Mouse (Mus musculus): ENCODE data around the gene Kcnj6.
"Not testable (repeated sequence)": the region's sequence is repeated elsewhere in the genome, so short reads cannot be mapped to it uniquely, and the experiment has no call there.

Kcnj6 gene

GRCm38 (mm10) chr16:94850393-94850792, 147.1 kb downstream of the Kcnj6 start:
- no peak for DNase-seq (ENCODE audit: low spot score)

- DNase-seq (ENCODE audit: low spot score), result no peak
Observed at GRCm38 (mm10) chr16:94845996-94846395, 151.5 kb downstream of the Kcnj6 start.

- DNase-seq (ENCODE audit: low spot score), result no peak
Observed at GRCm38 (mm10) chr16:94844769-94845168, 152.7 kb downstream of the Kcnj6 start.

GRCm38 (mm10) chr16:94839398-94839797, 158.1 kb downstream of the Kcnj6 start:
- no peak for DNase-seq (ENCODE audit: low spot score)

DNA sequence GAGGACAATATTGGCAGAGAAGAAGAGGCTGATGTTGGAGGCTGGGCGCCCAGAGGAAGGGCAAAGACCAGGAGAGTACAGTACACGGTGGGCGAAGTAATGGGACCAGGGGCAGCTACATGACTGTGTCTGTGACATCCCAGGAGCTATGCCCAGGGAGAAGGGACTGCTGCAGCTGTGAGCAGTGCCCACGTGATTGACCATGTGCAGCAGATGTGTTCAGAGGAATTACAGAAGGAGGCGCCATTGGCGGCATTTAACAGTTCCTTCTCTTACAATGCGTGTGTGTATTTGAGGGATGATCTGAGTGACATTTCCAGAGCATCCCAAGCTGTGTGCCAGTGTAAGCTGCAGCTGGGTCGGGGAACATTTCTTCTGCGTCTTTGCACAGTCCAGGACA, 159.6 kb downstream of the Kcnj6 start:
- DNase-seq (ENCODE audit: low spot score), result no peak

DNA sequence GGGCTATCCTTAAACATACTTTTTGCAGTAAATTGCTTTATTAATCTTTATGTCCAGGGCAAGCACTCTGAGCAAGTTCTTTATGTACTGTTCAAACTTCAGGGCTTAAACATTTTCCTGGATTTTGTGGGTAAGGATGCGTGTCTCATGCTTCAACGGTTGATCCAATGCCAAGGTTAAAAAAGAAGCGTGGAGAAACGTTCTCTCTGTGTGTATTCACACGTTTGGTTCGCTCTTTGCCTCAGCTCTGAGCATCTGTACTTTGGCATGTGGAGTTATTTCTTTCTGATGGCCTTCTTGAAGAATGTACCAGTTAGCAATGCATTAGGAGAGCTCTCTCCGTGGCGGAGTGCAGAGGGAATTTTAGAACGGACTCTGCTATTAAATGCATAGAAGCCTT, 163.0 kb downstream of the Kcnj6 start:
- DNase-seq (ENCODE audit: low spot score), result no peak

DNA sequence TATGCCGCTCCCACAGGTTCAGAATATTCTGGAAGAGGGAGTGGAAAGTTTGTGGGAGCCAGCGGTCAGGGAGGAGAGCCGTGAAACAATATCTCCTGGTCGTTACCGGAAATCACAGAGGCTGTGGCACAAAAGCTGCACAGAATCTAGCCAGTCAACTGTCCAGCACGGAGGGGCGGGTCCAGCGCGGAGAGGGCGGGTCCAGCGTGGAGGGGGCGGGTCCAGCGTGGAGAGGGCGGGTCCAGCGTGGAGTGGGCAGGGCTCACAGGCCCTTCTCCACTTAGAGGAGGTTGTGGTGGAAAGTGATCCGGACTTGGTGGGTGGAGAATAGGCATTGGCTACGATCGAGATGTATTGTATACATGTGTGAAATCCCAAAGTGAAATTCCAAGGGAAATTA, 169.3 kb downstream of the Kcnj6 start:
- DNase-seq (ENCODE audit: low spot score), result no peak

DNA sequence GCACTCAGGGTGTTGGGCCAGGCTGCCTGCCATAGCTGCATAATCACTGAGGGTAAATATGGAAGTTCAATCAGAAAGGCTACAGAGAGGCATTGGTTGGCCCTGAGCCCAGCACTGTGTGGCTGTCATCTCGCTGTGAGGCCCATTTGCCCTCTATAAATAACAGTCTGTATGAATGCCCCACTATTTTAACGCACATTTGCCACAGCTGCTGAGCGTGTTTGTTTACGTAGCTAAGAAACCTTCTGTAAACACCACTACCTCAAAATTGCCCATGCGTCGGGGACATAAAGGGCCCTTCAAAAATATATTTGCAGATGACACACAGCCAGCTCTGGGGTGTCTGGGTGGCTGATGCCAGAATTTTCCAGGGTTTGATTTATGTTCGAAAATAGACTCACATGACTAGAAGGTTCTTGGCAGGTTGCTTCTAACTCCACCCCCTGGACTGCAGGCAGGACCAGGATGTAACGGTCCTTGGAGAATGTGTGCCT, 170.4 kb downstream of the Kcnj6 start:
- DNase-seq (ENCODE audit: low spot score), result no peak

DNA sequence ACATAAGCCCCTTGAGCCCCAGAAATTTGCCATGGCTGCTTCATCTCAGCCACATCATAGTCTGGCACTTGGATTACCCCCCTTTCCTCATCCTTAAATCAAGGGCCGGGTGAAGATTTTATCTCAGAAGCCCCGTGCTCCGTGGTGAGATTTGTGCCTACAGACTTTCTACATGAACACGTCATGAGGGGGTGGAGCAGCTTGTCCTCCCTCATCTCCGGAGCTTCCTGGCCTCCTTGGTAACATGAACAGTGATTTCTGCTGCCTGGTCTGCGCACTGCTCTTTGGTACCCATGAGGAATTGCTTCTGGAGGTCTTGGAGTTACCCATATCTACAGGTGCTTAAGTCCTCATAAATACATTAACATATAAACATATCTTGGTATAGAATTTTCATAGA, 172.2 kb downstream of the Kcnj6 start:
- DNase-seq (ENCODE audit: low spot score), result no peak

DNA sequence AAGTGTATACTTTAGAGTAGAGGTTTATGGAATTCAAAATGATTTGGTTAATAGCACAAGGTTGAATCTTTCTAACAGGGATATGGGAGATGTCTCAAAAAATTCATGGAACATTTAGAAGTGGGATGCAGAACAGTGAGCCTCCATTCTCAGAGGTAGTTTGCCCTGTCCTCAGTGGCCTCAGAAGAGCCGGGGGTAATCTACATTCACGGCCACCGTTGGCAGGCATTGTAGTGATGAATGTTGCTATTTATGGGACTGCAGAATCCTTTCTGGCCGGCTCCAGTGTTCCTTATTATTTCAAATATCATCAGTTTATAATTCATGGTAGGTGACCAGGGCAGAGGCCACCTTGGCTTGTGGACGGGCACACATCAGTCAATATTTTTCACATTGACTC, 174.9 kb downstream of the Kcnj6 start:
- no peak for DNase-seq (ENCODE audit: low spot score)

- no peak for DNase-seq (ENCODE audit: low spot score)
Observed at GRCm38 (mm10) chr16:94821610-94822009, 175.9 kb downstream of the Kcnj6 start.

DNA sequence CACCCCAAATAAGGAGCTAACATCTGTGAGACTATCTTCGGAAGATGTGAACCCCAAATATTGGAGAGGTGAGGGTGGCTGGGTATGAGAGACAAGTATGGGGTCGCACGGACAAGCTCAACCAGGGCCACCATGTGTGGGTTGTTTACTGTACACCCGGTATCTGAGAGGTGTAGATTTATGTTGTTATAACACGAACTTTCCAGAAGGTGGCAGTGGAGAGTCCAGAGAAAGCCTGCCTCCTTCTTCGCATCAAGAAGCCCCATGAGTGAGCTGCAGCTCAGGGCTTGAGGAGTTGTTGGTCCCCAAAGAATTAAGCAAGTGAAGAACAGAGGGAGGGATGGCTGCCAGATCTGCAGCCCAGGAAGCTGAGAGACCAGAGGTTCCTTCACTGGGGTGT, 181.1 kb downstream of the Kcnj6 start:
- DNase-seq (ENCODE audit: low spot score), result no peak

DNA sequence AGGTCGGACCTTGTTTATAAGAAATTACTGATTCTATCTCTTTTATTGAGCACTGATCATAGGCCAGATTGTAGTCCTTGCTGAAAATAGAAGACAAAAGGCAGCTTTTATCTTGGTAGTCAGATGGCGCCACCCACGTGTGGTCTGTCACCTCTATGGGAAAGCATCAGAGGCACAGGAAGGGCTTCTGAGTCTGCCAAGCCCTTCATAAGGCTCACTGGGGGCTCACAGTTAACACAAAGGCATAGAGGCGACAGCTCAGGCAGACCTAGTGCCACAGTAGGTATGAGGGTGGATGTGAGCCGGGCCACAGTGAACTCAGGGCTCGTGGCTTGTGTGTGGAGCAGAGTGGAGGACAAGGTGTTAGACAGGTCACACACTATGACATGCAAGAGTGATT, 181.6 kb downstream of the Kcnj6 start:
- DNase-seq (ENCODE audit: low spot score), result no peak

DNA sequence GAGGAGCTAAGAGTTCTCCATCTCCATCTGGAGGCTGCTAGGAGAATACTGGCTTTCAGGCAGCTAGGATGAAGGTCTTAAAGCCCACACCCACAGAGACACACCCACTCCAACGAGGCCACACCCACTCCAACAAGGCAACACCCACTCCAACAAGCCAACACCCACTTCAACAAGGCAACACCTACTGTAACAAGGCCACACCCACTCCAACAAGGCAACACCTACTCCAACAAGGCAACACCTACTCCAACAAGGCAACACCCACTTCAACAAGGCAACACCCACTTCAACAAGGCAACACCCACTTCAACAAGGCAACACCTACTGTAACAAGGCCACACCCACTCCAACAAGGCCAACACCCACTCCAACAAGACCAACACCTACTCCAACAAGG, 188.2 kb downstream of the Kcnj6 start:
- DNase-seq (ENCODE audit: low spot score), result not testable (repeated sequence)

- no peak for DNase-seq (ENCODE audit: low spot score)
Observed at GRCm38 (mm10) chr16:94798241-94798640, 199.3 kb downstream of the Kcnj6 start.

- DNase-seq (ENCODE audit: low spot score), result no peak
Observed at GRCm38 (mm10) chr16:94797366-94797765, 200.1 kb downstream of the Kcnj6 start.

- DNase-seq (ENCODE audit: low spot score), result no peak
Observed at GRCm38 (mm10) chr16:94793041-94793440, 204.5 kb downstream of the Kcnj6 start.

GRCm38 (mm10) chr16:94789958-94790357, 207.5 kb downstream of the Kcnj6 start:
- peak; percentile 47 for DNase-seq (ENCODE audit: low spot score)

- no peak for DNase-seq (ENCODE audit: low spot score)
Observed at GRCm38 (mm10) chr16:94788716-94789115, 208.8 kb downstream of the Kcnj6 start.

DNA sequence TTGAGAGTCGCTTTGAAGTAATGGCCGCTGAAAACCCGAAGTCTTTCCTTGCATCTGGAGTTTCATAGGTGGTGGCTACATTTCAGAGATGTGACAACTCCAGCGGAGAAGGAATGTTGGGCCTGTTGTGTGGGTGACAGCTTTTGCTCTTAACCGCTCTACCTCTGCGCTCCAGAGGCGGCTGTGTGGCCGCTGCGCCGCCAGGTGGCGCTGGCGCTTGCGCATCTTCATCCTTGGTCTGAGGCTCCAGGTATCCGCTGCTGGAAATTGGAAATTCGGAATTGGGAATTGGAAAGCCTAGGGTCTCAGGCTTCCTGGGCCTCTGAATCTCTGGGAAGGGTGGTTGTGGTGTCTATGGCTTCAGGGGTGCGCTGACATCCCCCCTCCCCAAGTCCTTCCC, 209.3 kb downstream of the Kcnj6 start:
- DNase-seq (ENCODE audit: low spot score), result peak; percentile 80

- DNase-seq (ENCODE audit: low spot score), result no peak
Observed at GRCm38 (mm10) chr16:94785873-94786272, 211.6 kb downstream of the Kcnj6 start.

DNA sequence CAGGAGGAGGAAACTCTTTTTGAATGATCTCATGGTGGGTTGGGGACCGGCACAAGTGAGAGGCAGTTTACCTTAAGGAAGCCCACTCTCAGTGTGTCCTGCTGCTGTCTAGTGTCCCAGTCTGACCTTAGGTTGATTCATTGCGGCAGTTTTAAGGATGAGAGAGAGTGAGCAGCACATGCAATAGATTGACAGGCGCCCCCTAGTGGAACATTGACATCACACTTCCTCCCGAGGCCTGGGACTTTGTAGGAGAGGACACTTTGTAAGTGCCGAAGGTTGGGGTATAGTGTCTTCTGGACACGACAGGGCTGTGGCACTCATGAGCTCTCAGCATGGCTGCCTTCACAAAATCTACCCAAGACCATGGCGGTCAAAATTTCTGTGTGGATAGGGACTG, 213.8 kb downstream of the Kcnj6 start:
- peak; percentile 54 for DNase-seq (ENCODE audit: low spot score)

DNA sequence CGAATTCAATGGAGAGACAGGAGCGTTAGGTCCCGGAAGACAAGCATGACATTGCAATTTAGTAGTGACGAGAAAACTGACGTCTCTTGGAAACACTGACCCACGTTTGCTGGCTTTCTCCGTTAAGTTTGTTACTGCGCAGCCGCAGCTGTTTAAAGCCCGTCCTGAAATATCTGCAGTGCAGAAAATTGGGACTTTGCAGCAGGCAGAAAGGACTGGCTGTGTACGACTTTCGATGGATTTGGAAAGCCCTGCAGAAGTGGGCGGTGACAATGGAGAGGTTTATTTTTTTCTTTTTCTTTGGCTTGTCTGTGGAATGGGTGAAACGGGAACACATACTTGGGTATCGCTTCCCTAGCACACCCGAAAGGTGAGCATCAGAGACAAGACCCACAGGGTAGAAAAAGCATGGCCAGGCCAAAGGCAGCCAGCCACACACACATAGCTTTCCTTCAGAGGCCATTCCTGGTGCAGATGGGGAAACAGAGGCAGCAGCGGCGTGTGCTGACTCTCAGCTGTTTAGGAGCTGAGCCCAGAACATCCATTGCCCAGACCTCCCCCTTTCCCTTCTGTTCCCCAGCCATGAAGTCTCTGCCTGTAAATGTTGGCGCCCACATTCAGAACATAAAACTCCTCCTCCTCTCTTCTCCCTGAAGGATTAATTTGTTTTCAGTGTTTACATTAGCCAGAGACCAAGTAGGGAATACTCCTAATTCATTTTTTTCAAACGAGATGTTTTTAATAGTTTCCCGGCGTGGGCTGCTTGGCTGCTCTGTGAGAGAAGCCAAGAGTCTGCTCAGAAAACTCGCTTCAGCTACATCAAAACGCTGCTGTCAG, 215.2 kb downstream of the Kcnj6 start:
- DNase-seq (ENCODE audit: low spot score), result no peak

DNA sequence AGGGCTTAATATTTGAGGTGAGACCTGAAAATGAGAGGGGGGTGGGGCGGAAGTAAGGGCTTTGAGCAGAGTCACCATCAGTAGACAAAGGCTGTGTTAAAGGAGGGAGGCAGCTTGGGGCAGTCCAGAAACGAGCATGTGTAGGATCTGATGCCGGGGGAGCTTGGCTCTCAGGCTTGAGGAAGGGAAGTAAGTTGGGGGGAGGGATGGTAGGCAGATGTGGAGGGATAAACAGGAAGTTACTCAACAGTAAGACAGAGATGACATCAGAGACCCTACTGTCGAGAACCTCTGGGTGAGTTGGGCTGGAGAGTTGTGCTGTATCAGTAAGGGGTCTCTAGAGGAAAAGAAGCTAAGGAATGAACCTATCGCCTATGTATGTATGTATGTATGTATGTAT, 223.6 kb downstream of the Kcnj6 start:
- no peak for DNase-seq (ENCODE audit: low spot score)

Data from testis, postnatal 10 days (tissue).